Mouse (Mus musculus) ovary, postnatal 36 days (tissue): ENCODE results near the gene Fbxo4.

Experiments
- DNase-seq: peaks from one replicate; pipeline ENCODE4 v3.0.0; 2022; ENCODE audit warnings: low spot score, mixed read lengths

Fbxo4 gene

DNA sequence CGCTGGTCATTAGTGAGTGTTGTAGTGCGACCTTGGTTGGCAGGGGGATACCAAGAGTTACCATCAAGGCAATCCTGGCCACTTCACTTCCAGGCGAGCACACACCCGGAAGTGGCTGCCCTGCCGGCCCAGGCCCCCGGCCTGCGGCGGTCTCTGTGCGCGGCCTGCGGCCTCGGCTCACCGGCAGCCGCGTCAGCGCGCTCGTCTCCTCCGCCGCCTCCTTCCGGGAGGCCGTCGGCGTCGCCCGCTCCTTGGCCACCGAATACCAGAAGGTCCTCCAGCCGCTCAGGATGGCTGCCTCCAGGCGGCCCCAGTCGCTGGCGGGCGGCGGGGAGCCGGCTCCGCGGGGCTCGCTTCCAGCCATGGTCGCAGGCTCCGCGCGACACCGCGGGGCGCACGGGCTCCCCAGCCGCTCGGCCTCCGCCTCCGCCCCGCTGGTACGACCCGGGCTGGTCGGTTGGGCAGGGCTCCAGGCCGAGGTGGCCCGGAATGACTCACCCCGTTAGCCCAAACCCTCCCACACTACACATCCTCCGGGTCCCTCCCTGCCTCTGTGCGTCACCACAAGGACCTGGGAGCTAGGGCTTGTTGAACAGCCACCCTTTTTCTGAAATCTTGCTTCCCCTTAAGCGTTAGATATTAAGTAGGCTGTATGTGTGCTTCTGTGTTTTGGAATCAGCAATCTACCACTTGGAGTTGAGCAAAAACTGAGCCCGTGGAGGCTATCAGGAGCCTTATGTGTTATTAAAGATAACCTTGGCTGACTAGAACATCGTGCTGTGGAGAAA, at the start of gene Fbxo4:
Gene Fbxo4 (minus strand): TSS at position 513 of the 788 bp plus-strand sequence.
- peak; percentile 87 for DNase-seq

DNA sequence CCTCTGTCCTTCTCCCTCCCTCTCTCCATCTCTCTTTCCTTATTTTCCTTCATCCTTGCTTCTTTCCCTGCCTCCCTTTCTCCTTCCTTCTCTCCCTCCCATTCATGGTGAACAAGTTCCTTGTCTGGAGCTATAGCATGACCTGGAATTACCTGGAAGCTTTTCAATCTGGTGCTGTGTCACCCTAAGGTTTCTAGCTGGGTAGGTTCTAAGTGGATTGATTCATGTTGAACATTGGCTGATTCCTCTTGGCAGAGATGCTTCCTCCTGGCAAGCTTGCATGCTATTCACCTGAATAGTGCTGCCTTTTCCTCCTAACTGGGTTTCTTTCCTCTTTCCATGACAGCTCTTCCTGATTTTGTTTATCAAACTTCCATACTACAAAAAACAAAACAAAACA, 49.6 kb upstream of the Fbxo4 start:
- no peak for DNase-seq

DNA sequence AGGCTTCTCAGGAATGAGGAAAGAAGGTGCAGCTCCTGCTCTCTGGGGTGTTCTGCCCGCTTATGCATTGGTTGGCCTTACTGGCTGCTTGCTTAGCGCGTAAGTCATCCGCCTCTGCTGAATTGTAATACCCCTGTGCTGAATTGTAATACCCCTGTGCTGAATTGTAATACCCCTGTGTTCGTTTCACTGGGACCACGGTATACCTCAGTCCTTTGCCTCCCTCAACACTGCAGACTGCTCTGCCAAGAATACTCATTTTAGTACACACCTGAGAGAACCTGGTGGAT, 49.0 kb upstream of the Fbxo4 start:
- no peak for DNase-seq

DNA sequence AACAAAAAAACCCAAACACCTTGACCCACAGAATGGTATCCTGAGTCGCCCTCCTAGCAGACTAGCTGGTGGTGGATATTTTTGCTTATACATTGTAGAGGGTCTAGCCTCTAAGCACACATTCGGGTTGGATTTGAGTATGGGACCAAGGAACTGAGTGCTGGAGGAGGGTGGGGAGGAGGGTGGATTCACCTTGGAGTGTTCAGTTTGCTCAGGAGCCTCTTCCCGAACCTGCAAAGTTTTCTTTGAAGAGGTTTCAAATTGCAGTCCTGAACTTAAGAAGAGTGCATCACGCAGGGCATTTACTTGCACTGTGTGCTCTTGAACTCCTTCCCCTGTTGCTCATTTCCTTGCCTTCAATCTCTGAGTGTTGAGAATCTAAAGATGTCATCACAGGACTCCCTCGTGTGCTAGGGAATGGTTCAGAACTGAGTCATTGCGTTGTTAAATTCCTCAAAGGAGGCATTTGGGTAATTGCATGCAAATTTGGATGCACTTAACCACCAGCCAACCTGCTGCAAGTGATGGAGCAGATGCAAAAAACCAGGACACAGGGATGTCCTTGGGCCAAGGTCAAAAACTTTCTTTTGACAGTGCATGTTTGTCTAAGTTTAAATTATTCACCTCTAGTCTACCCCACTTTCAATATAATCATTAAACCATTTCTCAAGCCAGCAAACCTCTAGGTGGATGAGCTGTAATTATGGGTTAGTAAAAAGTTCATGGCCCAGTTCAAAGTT, 48.5 kb upstream of the Fbxo4 start:
- DNase-seq, result no peak

DNA sequence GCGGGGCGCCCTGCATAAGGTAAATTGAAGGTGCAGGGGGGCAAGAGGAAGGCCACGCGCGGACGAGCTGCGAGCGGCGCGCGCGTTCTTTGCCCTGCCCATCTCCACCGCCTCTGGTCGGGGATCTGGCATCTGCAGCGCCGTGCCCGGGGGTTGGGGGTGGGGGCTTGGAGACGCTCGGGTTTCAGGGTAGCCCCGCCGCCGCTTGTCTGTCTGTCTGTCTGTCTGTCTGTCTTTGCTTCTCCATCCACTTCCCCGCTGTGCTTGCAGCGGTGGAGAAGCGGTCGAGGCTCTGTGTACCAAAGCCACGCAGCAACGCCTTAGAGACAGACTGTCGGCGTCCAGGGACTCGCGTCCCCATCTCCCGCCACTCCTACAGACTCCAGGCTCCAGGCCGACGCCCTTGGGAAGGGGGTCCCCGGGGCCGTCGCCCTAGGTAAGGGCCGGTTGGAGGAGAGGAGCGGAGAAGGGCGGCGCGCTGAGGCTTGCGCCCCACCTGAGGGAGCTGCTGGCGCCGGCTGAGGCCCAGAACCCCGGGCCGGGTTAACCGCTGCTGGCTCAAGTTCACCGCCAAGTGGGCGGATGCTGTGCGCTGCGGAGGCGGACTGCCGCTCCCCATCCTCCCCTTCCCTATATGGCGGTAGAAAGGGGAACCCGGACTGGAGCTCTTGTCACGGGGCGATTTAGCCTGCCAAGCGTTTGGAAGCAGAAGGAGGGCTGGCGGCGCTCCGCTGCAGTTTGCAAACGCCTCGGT, 47.6 kb upstream of the Fbxo4 start:
- DNase-seq, result peak; percentile 85

DNA sequence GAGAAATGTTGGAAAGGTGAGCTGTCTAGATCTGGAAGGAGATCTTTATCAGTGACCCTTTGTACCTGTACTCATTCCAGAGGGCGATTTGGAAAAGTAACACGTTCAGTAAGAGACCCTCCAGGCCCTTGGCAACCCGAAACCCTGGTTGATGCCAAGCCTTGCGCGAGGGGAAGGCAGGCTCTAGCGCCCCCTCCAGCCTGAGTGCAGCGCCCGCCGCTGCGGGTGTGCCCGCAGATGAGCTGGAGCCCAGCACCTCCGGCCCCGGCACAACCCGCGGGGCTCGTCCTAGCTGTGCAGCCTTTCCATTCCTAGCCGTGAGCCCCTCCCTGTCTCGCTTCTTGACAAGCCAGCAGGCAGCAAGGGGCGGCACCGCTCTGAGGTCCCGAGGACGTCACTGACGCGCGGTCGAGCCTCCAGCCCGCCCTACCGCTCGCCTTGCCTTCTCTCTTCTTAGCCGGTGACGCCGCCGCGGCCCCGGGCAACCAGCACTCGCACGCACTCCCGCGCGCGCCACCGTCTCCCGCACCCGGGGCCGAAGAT, 46.9 kb upstream of the Fbxo4 start, which contains the start of gene Oxct1:
Gene Oxct1 (plus strand): TSS at position 153 of the 543 bp plus-strand sequence.
- peak; percentile 87 for DNase-seq

DNA sequence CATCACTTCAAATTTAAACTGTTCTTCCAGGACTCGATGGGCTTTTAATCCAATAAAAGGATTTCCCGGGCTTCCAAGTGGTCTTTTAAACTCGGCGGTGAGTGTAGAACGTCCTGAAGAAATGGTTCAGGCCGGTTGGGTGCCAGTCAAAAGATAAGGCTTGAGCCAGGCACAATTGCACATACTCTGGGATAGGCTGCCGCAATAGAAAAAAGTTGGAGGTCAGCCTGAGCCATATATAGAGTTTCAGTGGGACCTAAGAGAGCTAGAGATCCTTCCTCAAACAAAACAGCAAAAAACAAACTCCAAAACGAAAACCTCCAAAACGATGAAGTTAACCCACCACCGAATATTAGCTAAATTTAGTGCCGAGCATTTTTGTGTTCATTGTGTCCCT, 46.1 kb upstream of the Fbxo4 start:
- no peak for DNase-seq

DNA sequence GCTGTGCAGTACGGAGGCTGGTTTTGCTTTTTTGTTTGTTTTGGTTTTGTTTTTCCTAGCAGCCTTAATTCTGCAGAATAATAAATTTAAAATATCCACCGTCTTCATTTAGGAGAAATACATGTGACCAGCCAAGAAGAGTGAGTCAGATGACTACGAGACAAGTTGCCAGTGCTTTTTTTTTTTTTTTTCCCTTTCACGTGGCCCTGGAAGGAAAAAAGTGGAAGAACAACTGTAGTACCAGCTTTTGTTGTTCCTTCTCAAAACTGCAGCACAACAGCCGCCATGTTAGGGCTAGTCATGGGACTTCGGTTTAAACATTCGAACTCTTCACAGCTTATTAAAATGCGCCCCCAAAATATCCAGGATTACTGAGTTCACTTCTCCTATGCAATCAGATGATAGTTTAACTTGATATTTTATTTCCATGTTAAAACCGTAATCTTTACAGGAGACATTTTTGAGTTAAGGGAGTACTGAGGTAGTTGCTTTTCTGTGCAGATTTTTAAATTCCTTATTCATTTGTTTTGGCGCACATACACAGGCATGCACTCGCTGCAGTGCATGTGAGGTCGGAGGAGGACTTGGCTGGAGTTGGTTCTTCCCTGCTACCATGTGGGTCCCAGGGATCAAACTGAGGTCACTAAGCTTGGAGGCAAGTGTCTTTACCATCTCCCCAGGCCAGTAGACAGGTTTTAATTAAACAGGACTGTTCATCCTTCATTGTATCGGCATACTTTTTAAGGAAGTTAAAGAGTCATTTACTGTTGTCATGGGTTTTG, 45.5 kb upstream of the Fbxo4 start:
- no peak for DNase-seq

DNA sequence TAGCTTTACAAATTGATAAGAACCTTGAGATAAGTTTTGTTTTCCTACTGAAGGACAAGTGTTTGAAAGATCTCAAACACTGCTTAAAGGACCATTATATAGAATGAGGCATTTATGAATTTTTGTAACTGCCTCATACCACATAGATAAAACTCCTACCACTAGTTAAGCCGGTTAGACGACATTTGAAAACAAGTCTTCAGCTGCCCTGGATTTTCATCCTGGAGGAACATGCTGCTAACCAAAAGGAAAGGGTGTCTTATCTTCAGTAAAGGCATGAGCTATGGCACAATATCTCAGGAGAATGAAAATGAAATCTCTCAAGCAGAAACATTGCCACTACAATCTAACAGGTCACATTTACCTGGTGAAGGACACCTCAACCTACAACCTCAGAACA, 44.4 kb upstream of the Fbxo4 start:
- DNase-seq, result no peak

DNA sequence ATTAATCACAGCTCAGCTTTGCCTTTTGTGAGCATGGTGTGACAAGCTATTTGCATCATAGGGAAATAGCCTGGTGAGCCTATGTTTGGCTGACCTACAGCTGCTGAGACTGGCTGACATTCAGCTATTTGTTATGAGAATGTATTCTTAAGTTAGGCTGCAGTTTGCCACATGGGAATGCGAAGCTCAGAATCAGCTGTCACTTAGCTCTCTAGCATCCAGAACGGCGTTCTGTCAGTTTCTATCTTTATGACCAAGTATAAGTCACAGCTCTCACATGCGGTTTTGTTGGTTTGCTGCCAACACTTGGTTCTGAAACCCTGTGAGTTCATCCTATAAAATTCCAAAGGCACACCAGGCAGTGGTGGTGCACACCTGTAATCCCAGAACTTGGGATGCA, 41.3 kb upstream of the Fbxo4 start:
- DNase-seq, result no peak

DNA sequence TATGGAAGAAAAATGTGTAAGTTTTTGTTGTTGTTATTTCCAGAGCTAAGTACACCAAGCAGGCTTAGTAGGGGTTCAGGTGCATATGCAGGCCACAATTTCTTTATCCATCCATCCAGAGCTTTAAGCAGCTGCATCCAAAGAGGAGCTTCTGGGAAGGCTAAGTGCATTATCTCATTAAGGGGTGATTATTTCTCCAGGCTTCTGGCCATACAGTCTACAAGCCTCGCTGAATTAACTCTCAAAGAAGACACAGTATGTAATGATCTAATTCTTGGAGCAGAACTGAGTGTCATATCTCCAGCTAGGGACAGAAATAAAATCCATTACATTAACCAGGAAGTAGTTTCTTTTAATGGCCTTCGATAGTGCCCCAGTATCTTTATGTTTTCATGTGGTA, 34.5 kb upstream of the Fbxo4 start:
- DNase-seq, result no peak

DNA sequence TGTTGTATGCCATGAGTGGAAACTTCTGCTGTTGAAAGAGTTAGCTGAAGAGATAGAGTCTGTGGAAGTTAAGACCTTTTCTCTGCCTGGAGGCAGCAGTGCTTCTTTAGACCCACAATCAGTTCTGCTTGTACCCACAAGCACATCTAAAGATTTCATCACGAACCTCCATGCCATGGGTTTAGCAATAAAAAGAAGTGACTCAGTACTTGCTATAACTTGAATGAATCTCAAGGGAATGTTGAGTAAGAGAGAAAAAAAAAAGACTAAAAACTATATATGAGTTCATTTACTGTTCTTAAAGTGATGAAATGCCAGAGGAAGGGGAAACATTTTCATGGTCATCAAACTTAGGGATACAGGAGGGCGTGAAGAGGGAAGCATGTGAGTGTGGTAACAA, 21.2 kb upstream of the Fbxo4 start:
- DNase-seq, result no peak

DNA sequence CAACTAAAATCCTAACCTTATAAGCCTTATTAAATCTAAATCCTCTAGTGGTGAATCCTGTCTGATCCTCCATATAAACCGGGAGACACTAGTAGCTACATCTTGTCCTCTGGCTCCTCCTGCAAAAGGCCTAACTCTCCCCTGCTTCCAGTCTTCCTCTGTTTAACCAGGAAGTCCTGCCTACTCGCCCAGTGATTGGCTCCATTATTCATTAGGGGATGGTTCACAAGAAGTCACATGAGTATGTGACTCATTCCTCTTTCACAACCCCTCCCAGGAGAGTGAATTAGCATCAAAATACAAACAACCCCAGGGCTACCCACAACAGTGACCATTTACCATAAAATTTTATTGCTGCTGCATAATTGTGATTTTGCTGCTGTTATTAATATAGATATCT, 19.8 kb upstream of the Fbxo4 start:
- DNase-seq, result no peak

DNA sequence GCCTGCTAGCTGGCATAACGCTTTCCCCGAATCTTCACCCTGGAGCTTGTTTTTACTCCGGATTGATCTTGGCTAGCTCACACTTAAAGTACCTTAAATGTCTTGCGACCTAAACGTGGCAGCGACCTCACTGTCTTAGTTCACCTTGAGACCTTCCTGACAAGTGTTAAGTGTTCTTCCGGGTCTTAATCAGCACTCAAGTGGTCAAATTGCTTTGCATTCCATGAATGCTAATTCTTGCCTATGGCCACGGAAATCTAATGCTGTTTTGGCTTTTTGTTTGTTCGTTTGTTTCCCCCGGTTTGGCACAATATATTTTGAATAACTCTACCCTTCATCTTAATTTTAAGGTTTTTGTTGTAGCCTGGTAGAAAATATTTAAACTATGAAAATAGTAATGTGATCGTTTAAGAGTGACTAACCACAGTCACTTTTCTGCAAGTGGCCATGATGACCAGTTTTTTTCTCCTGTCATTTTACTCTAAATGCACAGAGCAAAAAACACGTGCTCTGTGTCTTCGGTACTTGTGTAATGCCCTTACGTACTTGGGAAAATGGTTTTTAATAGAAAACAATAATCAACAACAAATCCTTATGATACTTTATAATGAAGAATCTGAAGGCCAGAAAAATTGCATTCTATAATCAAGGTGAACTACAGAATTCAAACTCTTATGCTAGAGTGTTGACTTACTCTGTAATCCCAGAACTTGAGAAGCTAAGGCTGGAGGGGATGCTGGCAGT, 17.1 kb upstream of the Fbxo4 start:
- no peak for DNase-seq

DNA sequence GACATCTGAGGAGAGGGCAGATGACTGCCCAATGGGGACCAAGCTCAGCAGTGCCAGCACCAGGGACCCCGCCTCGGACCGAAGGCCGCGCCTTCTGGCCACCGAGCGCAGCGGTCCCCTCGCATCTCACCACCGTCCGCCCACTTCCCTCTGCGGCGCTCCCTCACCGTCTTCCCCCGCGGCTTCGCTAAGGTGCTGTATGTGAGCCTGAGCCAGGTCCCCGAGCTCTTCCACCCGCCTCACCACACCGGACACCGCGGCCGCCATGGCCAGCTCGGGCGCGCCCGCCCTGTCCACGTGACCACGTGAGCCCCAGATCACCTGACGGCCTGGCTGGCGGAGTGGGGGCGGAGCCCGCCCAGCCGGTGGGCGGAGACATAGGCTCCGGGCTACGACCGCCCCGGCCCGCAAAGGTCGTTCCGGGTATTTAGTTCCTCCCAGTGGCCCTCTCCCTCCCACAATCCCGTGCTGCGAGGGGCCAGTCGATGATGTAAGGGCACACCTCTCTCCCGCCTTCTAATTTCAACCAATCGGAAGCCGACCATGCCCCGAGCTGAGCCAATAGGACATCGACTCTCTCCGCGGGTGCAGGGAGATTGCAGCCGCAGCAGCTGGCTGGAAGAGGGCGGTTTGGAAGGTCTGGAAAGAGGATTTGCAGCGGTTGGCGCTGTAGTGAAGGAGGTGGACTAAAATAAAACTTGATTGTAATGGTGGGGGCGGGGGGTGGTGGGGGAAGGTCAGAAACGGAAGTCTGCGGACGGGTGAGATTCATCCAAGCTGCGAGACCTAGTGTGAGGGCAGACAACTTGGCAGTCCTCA, 16.3 kb upstream of the Fbxo4 start, which contains the start of gene AW549877:
Gene AW549877 (minus strand): TSS at position 297 of the 819 bp plus-strand sequence.
- peak; percentile 98 for DNase-seq

DNA sequence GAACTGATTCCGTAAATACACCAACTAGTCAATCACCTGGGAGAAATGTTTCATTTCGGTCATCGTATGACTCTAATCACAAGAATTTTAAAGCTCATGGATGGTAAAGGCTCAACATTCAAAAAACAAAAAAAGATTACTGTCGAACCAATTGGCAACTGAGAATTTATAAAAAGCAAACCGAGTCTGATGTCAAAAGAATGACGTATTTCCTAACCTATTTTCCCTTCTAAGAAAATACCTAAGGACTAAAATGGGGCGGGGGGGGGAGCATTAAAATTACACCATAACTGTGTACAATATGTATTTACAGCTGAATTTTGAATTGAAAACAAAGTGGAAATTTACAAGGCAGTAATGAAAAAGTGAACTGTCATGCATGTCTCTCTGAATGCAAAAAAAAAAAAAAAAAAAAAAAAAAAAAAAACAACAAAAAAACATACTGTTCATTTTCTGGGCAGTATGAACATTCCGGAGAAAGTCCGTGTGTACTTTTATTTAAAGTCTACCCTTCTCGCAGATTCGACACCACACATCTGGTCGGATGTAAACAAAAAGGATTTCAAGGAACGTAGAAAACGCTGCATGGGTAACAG, 15.6 kb upstream of the Fbxo4 start:
- no peak for DNase-seq

DNA sequence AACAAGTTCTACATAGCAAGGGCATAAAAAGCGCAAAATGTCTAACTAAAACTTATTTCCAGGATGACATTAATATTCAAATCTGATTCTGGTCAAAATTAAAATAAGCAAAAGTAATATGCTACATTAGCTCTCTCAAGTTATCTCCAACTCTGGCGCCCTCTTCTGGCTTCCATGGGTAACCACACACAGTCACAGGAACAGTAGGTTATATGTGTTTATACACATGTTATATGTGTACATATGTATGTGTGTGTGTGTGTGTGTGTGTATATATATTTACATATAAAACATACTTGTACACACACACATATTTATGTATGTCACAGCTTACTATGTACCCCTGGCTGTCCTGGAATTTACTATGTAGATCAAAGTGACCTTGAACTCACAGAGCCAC, 8.6 kb upstream of the Fbxo4 start:
- no peak for DNase-seq

DNA sequence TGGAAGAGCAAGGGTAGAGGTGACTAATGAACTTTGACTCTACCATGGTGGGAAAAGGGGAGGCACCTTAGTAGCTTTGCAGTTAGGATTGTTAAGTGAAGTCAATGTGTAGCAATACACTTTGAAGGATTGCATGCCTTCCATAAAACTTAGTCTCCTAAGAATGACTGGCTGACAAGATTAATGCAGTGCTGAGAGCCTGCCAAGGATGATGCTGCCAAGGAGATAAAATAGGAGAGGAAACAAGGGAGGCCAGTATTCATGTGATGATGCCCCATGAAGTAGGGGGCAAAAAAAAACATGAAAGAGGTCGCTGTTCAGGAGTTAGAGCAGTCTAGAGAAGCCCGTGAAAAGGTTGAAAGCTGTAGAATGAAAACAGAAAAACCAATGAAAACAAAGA, 5.5 kb upstream of the Fbxo4 start:
- no peak for DNase-seq

DNA sequence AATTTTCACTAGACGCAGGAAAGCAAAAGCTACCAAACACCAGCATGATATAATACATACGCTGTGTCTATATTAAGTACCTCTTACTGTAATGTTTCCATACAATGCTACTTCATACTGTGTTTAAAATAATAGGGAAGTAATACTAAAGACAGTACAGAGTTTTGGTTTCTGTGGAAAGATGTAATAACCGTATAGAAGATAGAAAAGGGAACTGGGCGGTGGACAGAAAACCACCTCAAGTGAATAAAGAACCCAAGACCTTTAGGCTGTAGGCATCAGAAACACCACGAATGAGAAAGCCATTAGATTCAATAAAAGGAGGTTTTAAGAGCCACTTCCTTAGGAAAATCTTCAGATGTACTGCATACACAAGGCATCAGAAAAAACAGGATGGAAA, 3.4 kb upstream of the Fbxo4 start:
- DNase-seq, result no peak

DNA sequence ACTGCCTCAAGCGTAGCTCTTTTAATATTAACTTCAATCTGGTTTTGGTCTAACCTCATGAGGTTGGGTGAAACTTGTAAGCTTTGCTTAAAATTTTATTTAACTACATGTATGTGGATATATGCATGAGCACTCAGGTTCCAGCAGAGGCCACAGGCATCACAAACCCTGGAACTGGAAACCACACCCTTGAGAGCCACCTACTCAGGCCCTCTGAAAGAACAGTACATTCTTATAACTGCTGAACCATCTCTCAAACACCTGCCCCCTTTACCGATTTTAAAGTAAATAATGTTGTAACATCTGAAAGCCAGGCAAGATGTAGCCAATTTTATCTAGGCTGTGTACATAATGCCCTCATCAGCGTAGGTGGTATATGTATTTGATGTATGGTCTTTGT, 498 bp upstream of the Fbxo4 start:
- no peak for DNase-seq
